Mouse (Mus musculus): Measurements from ENCODE around the gene Trarg1. TPM values are rescaled to one million over a fixed set of nuclear protein-coding genes. Genes with fewer than 3 reads are reported as not detected.

The Trarg1 gene
- total RNA-seq, 2 experiments from 2014 or later, result 1.1 to 2.9 TPM

Other genes starting within 250 kb of the Trarg1 start
- 10 to 100 TPM in 1 of 2 experiments, 1 to 10 TPM in 1; 8.2 to 12.8 TPM for gene Abr, start 57.5 kb upstream of the Trarg1 start, total RNA-seq (2021)
- not detected for gene Bhlha9, start 7.3 kb upstream of the Trarg1 start, total RNA-seq (2021)
- gene Gosr1, start 83.8 kb downstream of the Trarg1 start, total RNA-seq (2021), result 10 to 100 TPM; 22.7 to 24.5 TPM
- 10 to 100 TPM; 26.2 to 29.0 TPM for gene Cpd, start 167.2 kb downstream of the Trarg1 start, total RNA-seq (2021)
- not detected for gene Tmigd1, start 222.4 kb downstream of the Trarg1 start, total RNA-seq (2021)
- 10 to 100 TPM; 24.8 to 29.5 TPM for gene Blmh, start 245.0 kb downstream of the Trarg1 start, total RNA-seq (2021)

Data from gastrocnemius, adult 18-20 months (tissue).